Mouse (Mus musculus): ENCODE measurements around the gene Wars.

DNA sequence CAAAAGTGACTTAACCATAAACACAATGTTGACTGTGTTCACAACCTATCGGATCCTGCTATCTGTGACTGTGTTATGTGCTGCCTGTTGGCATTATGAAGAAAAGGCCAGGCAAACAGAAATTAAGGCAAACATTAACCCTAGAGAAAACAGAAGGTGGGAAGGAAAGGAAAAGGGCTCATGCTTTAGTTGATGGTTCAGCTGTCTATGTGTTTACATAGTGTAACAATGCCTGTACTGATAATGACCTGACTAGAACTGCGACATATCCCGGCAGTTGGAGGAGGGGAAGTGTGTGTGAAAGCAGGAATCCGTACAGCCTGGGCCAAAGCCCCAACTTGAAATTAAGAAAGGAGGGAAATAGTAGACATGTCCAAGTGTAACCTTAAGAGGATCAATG is 6.9 kb downstream of the Wars start:
- TF ChIP-seq EP300 (IDR thresholded peaks at IDR 0.05; ENCODE audit: low read depth) (no peak), CTCF (IDR thresholded peaks at IDR 0.05; ENCODE audit: low read depth) (no peak)
